Comparison of ENCODE assay signal across 8 mouse cellular contexts in the genomic region with DNA sequence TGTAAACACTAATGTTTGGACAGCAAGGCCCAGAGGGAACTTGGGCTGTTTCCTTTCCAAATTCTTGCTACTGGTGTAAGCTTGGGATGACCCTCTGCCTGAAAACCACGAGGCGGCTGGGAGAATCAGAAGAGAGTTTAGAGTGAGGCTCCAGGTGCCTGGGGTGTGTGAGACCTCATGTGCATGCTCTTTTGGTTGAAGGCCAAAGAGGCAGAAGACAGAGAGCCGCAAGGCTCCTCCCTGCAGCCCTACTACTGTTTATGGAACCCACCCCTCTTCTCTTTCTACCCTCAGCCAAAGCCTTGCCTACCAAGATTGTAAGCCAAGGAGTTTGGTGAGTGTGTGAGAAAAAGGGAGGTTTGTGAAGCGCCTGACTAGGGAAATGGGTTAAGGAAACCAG. TPM values are rescaled to one million over a fixed set of nuclear protein-coding genes. Genes with fewer than 3 reads are reported as not detected.
DNase-seq lines count a peak whose midpoint lies in the region; ATAC-seq and TF ChIP-seq lines count a peak whose summit lies in the region.
"Had no signal": no experiment of that assay in that cellular context is flagged by ENCODE, and none has a peak within 500 bp of the region (broad histone marks: within the 10 kb centered on the region; RNA-seq: fewer than 3 reads in every experiment).

No protein-coding gene starts in this region.

- H3K9me3 ChIP-seq in lung, embryonic 16.5 days (ENCODE audit: control insufficient read depth, low read length), result no peaks in the 10 kb centered on the region
- H3K9me3 ChIP-seq in forebrain, embryonic 16.5 days (ENCODE audit: control insufficient read depth, low read length), result no peaks in the 10 kb centered on the region
- H3K9me3 ChIP-seq in liver, embryonic 12.5 days (replicated peaks), result no peaks in the 10 kb centered on the region
- no peaks in the 10 kb centered on the region for H3K9me3 ChIP-seq in stomach, postnatal 0 days (ENCODE audit: control insufficient read depth, low read length)

- H3K4me3 ChIP-seq in lung, embryonic 16.5 days (ENCODE audit: low read length), result peak overlapping the region; percentile 60
- peak overlapping the region; percentile 73 for H3K4me3 ChIP-seq in forebrain, embryonic 16.5 days (replicated peaks; ENCODE audit: low read length)
- peak overlapping the region; percentile 76; the same call in 1 of the 2 replicates for H3K4me3 ChIP-seq in liver, embryonic 12.5 days
- peak overlapping the region; percentile 64; the same call in 1 of the 2 replicates for H3K4me3 ChIP-seq in stomach, postnatal 0 days (ENCODE audit: low read depth, low read length)

- TF ChIP-seq EP300 in stomach, postnatal 0 days (optimal IDR thresholded peaks at IDR 0.05), result no peak

- no peaks in the 10 kb centered on the region for H3K27me3 ChIP-seq in lung, embryonic 16.5 days (ENCODE audit: control insufficient read depth, insufficient read depth, low read depth, low read length)
- no peaks in the 10 kb centered on the region for H3K27me3 ChIP-seq in forebrain, embryonic 16.5 days (replicated peaks; ENCODE audit: control insufficient read depth, insufficient read depth, low read length)
- peaks cover 28% of the 10 kb centered on the region for H3K27me3 ChIP-seq in liver, embryonic 12.5 days (replicated peaks)
- no peaks in the 10 kb centered on the region for H3K27me3 ChIP-seq in stomach, postnatal 0 days (ENCODE audit: control insufficient read depth, insufficient read depth, low read length)

- H3K4me2 ChIP-seq in lung, embryonic 16.5 days (ENCODE audit: low read depth, low read length), result peak overlapping the region; percentile 89
- peak overlapping the region; percentile 96 for H3K4me2 ChIP-seq in forebrain, embryonic 16.5 days (ENCODE audit: low read length)
- peak overlapping the region; percentile 99 for H3K4me2 ChIP-seq in liver, embryonic 12.5 days
- peak overlapping the region; percentile 91 for H3K4me2 ChIP-seq in stomach, postnatal 0 days (replicated peaks; ENCODE audit: low read depth)

- no peak for ATAC-seq in lung, embryonic 16.5 days (ENCODE audit: low read depth)
- no peak for ATAC-seq in forebrain, embryonic 16.5 days
- no peak for ATAC-seq in liver, embryonic 12.5 days
- ATAC-seq in stomach, postnatal 0 days (ENCODE audit: low FRiP score, low TSS enrichment), result no peak

- peak overlapping the region; percentile 33; the same call in 1 of the 2 replicates for H3K27ac ChIP-seq in lung, embryonic 16.5 days (ENCODE audit: low read length)
- peak overlapping the region; percentile 100 for H3K27ac ChIP-seq in forebrain, embryonic 16.5 days (ENCODE audit: low read length)
- H3K27ac ChIP-seq in liver, embryonic 12.5 days, result no peak overlapping the region
- no peak overlapping the region for H3K27ac ChIP-seq in stomach, postnatal 0 days (replicated peaks)

- no peak for DNase-seq in lung, adult 18-20 months
- DNase-seq in stomach, postnatal 0 days (ENCODE audit: low spot score), result no peak
- DNase-seq in layer of hippocampus, postnatal 36 days, result no peak
- DNase-seq in left cerebral cortex, adult 8-10 months (ENCODE audit: low spot score in 2 of 2), result no peak
- DNase-seq: adrenal gland, postnatal 36 days had no signal

- TF ChIP-seq CTCF in stomach, postnatal 0 days (IDR thresholded peaks at IDR 0.05; ENCODE audit: low read depth), result no peak

- peak overlapping the region; percentile 64 for H3K9ac ChIP-seq in lung, embryonic 16.5 days (ENCODE audit: low read length)
- peak overlapping the region; percentile 90 for H3K9ac ChIP-seq in forebrain, embryonic 16.5 days (replicated peaks; ENCODE audit: low read depth, low read length)
- peak overlapping the region; percentile 71; the same call in 1 of the 2 replicates for H3K9ac ChIP-seq in liver, embryonic 12.5 days
- H3K9ac ChIP-seq in stomach, postnatal 0 days (ENCODE audit: low read length), result 0 out of 2 replicates have a peak overlapping the region, but pooled peaks have one; percentile 62

- WGBS in lung, embryonic 16.5 days, result 42% methylated on average over 4 of the region's 4 CpGs
- WGBS in forebrain, embryonic 16.5 days, result 38% methylated on average over 4 of the region's 4 CpGs
- WGBS in liver, embryonic 12.5 days (ENCODE audit: insufficient replicate concordance), result 53% methylated on average over 4 of the region's 4 CpGs
- 25% methylated on average over 4 of the region's 4 CpGs for WGBS in stomach, postnatal 0 days

- H3K36me3 ChIP-seq in lung, embryonic 16.5 days (ENCODE audit: control insufficient read depth, insufficient read depth, low read length), result no peaks in the 10 kb centered on the region
- no peaks in the 10 kb centered on the region for H3K36me3 ChIP-seq in forebrain, embryonic 16.5 days (ENCODE audit: control insufficient read depth, insufficient read depth)
- H3K36me3 ChIP-seq in liver, embryonic 12.5 days, result peaks cover 3% of the 10 kb centered on the region; the same call in 1 of the 2 replicates
- H3K36me3 ChIP-seq in stomach, postnatal 0 days (ENCODE audit: control insufficient read depth, insufficient read depth, low read length), result no peaks in the 10 kb centered on the region

- H3K4me1 ChIP-seq in lung, embryonic 16.5 days (replicated peaks; ENCODE audit: control insufficient read depth, insufficient read depth, low read length), result peaks cover 26% of the 10 kb centered on the region
- H3K4me1 ChIP-seq in forebrain, embryonic 16.5 days (replicated peaks; ENCODE audit: control insufficient read depth, insufficient read depth, low read length), result peaks cover 64% of the 10 kb centered on the region
- peaks cover 52% of the 10 kb centered on the region for H3K4me1 ChIP-seq in liver, embryonic 12.5 days
- no peaks in the 10 kb centered on the region for H3K4me1 ChIP-seq in stomach, postnatal 0 days (replicated peaks; ENCODE audit: control insufficient read depth, insufficient read depth)

RNA-seq across cellular contexts. Expression of a gene that starts 1.1 kb away (rescaled TPM):
- 12.5 and 13.2 TPM in 2 replicates for polyA plus RNA-seq in lung, embryonic 16.5 days (2015; fragmentation: Nextera tagmentation; extraction: Ambion mirVana)
- 58.7 and 69.5 TPM in 2 replicates for polyA plus RNA-seq in forebrain, embryonic 16.5 days (2015; fragmentation: Nextera tagmentation; extraction: Ambion mirVana)
- polyA plus RNA-seq in liver, embryonic 12.5 days (2016; fragmentation: Nextera tagmentation; extraction: Ambion mirVana), result 4.2 and 4.5 TPM in 2 replicates
- polyA plus RNA-seq in stomach, postnatal 0 days (2015; fragmentation: Nextera tagmentation; extraction: Ambion mirVana), result 3.3 and 3.9 TPM in 2 replicates
- 100 to 1,000 TPM in 1 of 2 experiments, 10 to 100 TPM in 1; 96.4 to 103 TPM for total RNA-seq in layer of hippocampus, postnatal 36 days (2021)
- total RNA-seq in left cerebral cortex, adult 8-10 months (2022), result 10 to 100 TPM; 85.6 to 93.8 (median 89.3) TPM

RNA-seq across cellular contexts. Expression of a gene that starts 2.2 kb away (rescaled TPM):
- polyA plus RNA-seq in lung, embryonic 16.5 days (2015; fragmentation: Nextera tagmentation; extraction: Ambion mirVana), result 73.4 and 77.0 TPM in 2 replicates
- polyA plus RNA-seq in forebrain, embryonic 16.5 days (2015; fragmentation: Nextera tagmentation; extraction: Ambion mirVana), result 97.2 and 114 TPM in 2 replicates
- 63.5 and 66.7 TPM in 2 replicates for polyA plus RNA-seq in liver, embryonic 12.5 days (2016; fragmentation: Nextera tagmentation; extraction: Ambion mirVana)
- polyA plus RNA-seq in stomach, postnatal 0 days (2015; fragmentation: Nextera tagmentation; extraction: Ambion mirVana), result 41.7 and 44.3 TPM in 2 replicates
- total RNA-seq in layer of hippocampus, postnatal 36 days (2021), result 10 to 100 TPM; 32.2 to 36.9 TPM
- 10 to 100 TPM; 30.3 to 37.4 (median 35.2) TPM for total RNA-seq in left cerebral cortex, adult 8-10 months (2022)

RNA-seq across cellular contexts. Expression of a gene that starts 9.0 kb away (rescaled TPM):
- polyA plus RNA-seq in lung, embryonic 16.5 days (2015; fragmentation: Nextera tagmentation; extraction: Ambion mirVana), result 4.4 and 4.5 TPM in 2 replicates
- polyA plus RNA-seq in forebrain, embryonic 16.5 days (2015; fragmentation: Nextera tagmentation; extraction: Ambion mirVana), result 2.9 and 3.1 TPM in 2 replicates
- 1.0 TPM in 2 replicates for polyA plus RNA-seq in liver, embryonic 12.5 days (2016; fragmentation: Nextera tagmentation; extraction: Ambion mirVana)
- 1.1 and 1.3 TPM in 2 replicates for polyA plus RNA-seq in stomach, postnatal 0 days (2015; fragmentation: Nextera tagmentation; extraction: Ambion mirVana)
- total RNA-seq in layer of hippocampus, postnatal 36 days (2021), result 1 to 10 TPM; 3.7 to 4.3 TPM
- 1 to 10 TPM; 2.1 to 4.8 (median 3.2) TPM for total RNA-seq in left cerebral cortex, adult 8-10 months (2022)

RNA-seq across cellular contexts. Expression of a gene that starts 12.3 kb away (rescaled TPM):
- not detected in 2 replicates for polyA plus RNA-seq in lung, embryonic 16.5 days (2015; fragmentation: Nextera tagmentation; extraction: Ambion mirVana)
- polyA plus RNA-seq in forebrain, embryonic 16.5 days (2015; fragmentation: Nextera tagmentation; extraction: Ambion mirVana), result 17.3 and 22.2 TPM in 2 replicates
- polyA plus RNA-seq in liver, embryonic 12.5 days (2016; fragmentation: Nextera tagmentation; extraction: Ambion mirVana), result not detected in 2 replicates
- not detected in 2 replicates for polyA plus RNA-seq in stomach, postnatal 0 days (2015; fragmentation: Nextera tagmentation; extraction: Ambion mirVana)
- total RNA-seq in layer of hippocampus, postnatal 36 days (2021), result not detected
- total RNA-seq in left cerebral cortex, adult 8-10 months (2022), result not detected
- total RNA-seq: adrenal gland, postnatal 36 days had no signal

RNA-seq across cellular contexts. Expression of a gene that starts 45.5 kb away (rescaled TPM):
- 199 and 204 TPM in 2 replicates for polyA plus RNA-seq in lung, embryonic 16.5 days (2015; fragmentation: Nextera tagmentation; extraction: Ambion mirVana)
- polyA plus RNA-seq in forebrain, embryonic 16.5 days (2015; fragmentation: Nextera tagmentation; extraction: Ambion mirVana), result 144 and 149 TPM in 2 replicates
- polyA plus RNA-seq in liver, embryonic 12.5 days (2016; fragmentation: Nextera tagmentation; extraction: Ambion mirVana), result 101 and 104 TPM in 2 replicates
- polyA plus RNA-seq in stomach, postnatal 0 days (2015; fragmentation: Nextera tagmentation; extraction: Ambion mirVana), result 90.7 and 96.2 TPM in 2 replicates
- 100 to 1,000 TPM; 448 to 513 TPM for total RNA-seq in layer of hippocampus, postnatal 36 days (2021)
- total RNA-seq in left cerebral cortex, adult 8-10 months (2022), result 100 to 1,000 TPM; 481 to 511 (median 488) TPM

Comparison
In these comparisons a context has a peak if more than half of its experiments do, and no peak if none do; other contexts are left out.
1. H3K27ac ChIP-seq: peak in lung, embryonic 16.5 days (single experiment) and forebrain, embryonic 16.5 days (single experiment); none in liver, embryonic 12.5 days (single experiment) and stomach, postnatal 0 days (single experiment).
2. Peak in every context shown above with its lines, with median percentiles within 50 percentile points of each other: H3K4me2 ChIP-seq, H3K4me3 ChIP-seq and H3K9ac ChIP-seq.